Mouse (Mus musculus) heart, postnatal 14 days (tissue): ENCODE measurements at regions not wholly inside any gene's neighbourhood (a gene's known extent, or its start where the extent isn't known, plus 50 kb on each side); places are given as distances from the start of the nearest gene placed in this dataset.
"Not testable (repeated sequence)": the region's sequence is repeated elsewhere in the genome, so short reads cannot be mapped to it uniquely, and the experiment has no call there.

Source experiments
- DNase-seq, 2 experiments: peaks; one replicate each; pipeline ENCODE4 v3.0.0; 2021 to 2022
- intact Hi-C: fragments of 180-260 bp; cut with DNase I; formaldehyde crosslinking; loops from one replicate; pipeline ENCODE4 v1.15.1; 2025

GRCm38 (mm10) chr13:68451521-68451920 lies 130.4 kb downstream of the Mtrr start:
- intact Hi-C loops, DNase-seq: not testable (repeated sequence)

GRCm38 (mm10) chr13:68444309-68444708 lies 137.6 kb downstream of the Mtrr start:
- intact Hi-C loops = not testable (repeated sequence)
- DNase-seq = peak in 1 of 2 experiments; percentile 4
